Mouse (Mus musculus): Measurements from ENCODE around the gene Khnyn.

GRCm38 (mm10) chr14:55869538-55869937 is 15.2 kb upstream of the Khnyn start:
- TF ChIP-seq POLR2A (IDR thresholded peaks at IDR 0.05; ENCODE audit: extremely low read depth, insufficient read depth, low read length), result no peak
- TF ChIP-seq CTCF (IDR thresholded peaks at IDR 0.05; ENCODE audit: low read depth, low read length), result no peak

All from liver, adult 2 months (tissue).